Mouse (Mus musculus): ENCODE measurements around the gene Slc24a3. TPM values are rescaled to one million over a fixed set of nuclear protein-coding genes. Genes with fewer than 3 reads are reported as not detected.

Gene Slc24a3
- polyA plus RNA-seq, 1 experiment from 2014 or later: 2.1 TPM

GRCm38 (mm10) chr2:145248185-145248584 lies 80.6 kb downstream of the Slc24a3 start:
- no peak for ATAC-seq (ENCODE audit: insufficient number of reproducible peaks, insufficient read depth, low FRiP score, low TSS enrichment)
- H3K4me2 ChIP-seq (replicated peaks): no peak overlapping the region
- no peaks in the 10 kb centered on the region for H3K27me3 ChIP-seq
- H3K4me3 ChIP-seq: no peak overlapping the region
- H3K4me1 ChIP-seq: no peaks in the 10 kb centered on the region
- H3K27ac ChIP-seq: no peak overlapping the region
- 86% methylated on average over 3 of the region's 3 CpGs for WGBS
- H3K36me3 ChIP-seq: no peaks in the 10 kb centered on the region
- no peaks in the 10 kb centered on the region for H3K9me3 ChIP-seq
- H3K9ac ChIP-seq: no peak overlapping the region

GRCm38 (mm10) chr2:145257332-145257731 lies 89.8 kb downstream of the Slc24a3 start:
- H3K4me2 ChIP-seq (replicated peaks): no peak overlapping the region
- H3K36me3 ChIP-seq: no peaks in the 10 kb centered on the region
- ATAC-seq (ENCODE audit: insufficient number of reproducible peaks, insufficient read depth, low FRiP score, low TSS enrichment): no peak
- H3K9ac ChIP-seq: no peak overlapping the region
- no peaks in the 10 kb centered on the region for H3K27me3 ChIP-seq
- H3K4me3 ChIP-seq: no peak overlapping the region
- WGBS: 79% methylated on average over 3 of the region's 3 CpGs
- H3K9me3 ChIP-seq: no peaks in the 10 kb centered on the region
- no peaks in the 10 kb centered on the region for H3K4me1 ChIP-seq
- no peak overlapping the region for H3K27ac ChIP-seq

GRCm38 (mm10) chr2:145257855-145258254 lies 90.3 kb downstream of the Slc24a3 start:
- Histone ChIP-seq H3K9me3 (no peaks in the 10 kb centered on the region), H3K36me3 (no peaks in the 10 kb centered on the region), H3K4me1 (no peaks in the 10 kb centered on the region), H3K9ac (no peak overlapping the region), H3K4me2 (replicated peaks) (no peak overlapping the region), H3K27ac (no peak overlapping the region), H3K27me3 (no peaks in the 10 kb centered on the region), H3K4me3 (no peak overlapping the region)
- no peak for ATAC-seq (ENCODE audit: insufficient number of reproducible peaks, insufficient read depth, low FRiP score, low TSS enrichment)
- 94% methylated on average over 2 of the region's 2 CpGs for WGBS

DNA sequence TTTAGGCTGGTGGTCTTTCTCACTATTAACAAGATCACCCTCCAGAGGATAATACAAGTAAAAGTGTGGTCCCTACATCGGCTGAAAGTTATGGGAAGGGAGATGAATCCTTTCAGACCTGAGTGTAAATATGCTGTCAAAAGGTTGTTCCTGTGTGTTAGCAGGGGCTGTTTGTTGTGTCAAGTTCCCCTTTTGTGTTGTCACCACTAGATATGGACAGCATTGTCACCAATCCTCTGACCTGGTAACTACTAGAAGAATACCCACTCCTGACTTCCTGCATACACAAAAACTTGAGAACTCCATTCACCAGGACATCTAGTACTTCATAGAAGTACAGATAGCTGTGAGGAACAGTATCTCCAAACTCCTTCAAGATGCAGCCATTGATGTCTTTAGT lies 93.0 kb downstream of the Slc24a3 start:
- Histone ChIP-seq H3K27me3 (no peaks in the 10 kb centered on the region), H3K9ac (no peak overlapping the region), H3K4me1 (no peaks in the 10 kb centered on the region), H3K27ac (no peak overlapping the region), H3K36me3 (no peaks in the 10 kb centered on the region), H3K4me2 (replicated peaks) (no peak overlapping the region), H3K4me3 (no peak overlapping the region), H3K9me3 (no peaks in the 10 kb centered on the region)
- 85% methylated on average over 1 of the region's 1 CpGs for WGBS
- ATAC-seq (ENCODE audit: insufficient number of reproducible peaks, insufficient read depth, low FRiP score, low TSS enrichment): no peak

DNA sequence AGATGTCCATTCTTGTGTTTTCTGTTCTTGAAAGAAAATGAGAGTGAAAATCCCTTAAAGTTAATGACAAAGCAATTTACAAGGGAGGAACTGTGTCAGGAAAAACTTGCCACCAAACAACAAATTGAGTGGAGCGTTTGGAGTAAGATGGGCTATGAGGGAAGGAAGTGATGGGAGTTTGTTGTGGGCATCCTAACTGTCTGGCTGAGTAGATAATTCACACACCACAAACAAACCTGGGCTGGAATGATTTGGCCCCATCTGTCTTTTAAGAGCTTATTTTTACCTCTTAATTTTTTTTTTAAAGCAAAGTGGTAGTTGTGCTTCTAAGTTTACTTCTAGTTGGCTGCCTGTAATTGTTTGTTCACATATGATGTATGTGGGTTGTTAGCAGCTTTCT lies 94.6 kb downstream of the Slc24a3 start:
- no peaks in the 10 kb centered on the region for H3K9me3 ChIP-seq
- no peak overlapping the region for H3K9ac ChIP-seq
- no peaks in the 10 kb centered on the region for H3K4me1 ChIP-seq
- no peak overlapping the region for H3K4me2 ChIP-seq (replicated peaks)
- H3K4me3 ChIP-seq: no peak overlapping the region
- 80% methylated on average over 1 of the region's 1 CpGs for WGBS
- no peaks in the 10 kb centered on the region for H3K27me3 ChIP-seq
- H3K36me3 ChIP-seq: no peaks in the 10 kb centered on the region
- no peak overlapping the region for H3K27ac ChIP-seq
- ATAC-seq (ENCODE audit: insufficient number of reproducible peaks, insufficient read depth, low FRiP score, low TSS enrichment): no peak

DNA sequence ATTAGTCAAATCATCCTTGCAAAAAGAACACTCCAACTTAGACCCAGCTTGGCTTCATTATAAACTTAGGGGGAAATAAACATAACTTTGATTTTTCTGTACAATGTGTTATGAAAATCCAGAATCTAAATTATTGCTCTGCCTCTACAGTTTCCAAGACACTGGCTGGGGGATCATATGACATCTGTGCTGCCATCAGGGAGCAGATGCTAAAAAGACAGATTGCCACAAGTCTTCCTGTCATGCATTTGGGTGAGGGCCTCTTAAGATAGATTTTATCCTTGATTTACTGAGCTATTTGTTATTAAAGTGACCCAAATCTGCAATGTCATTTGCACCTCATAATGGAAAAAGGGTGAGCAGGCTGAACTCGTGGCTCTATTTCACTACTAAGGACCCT lies 99.2 kb downstream of the Slc24a3 start:
- no peak overlapping the region for H3K27ac ChIP-seq
- no peak overlapping the region for H3K9ac ChIP-seq
- no peaks in the 10 kb centered on the region for H3K9me3 ChIP-seq
- H3K4me3 ChIP-seq: no peak overlapping the region
- no peaks in the 10 kb centered on the region for H3K27me3 ChIP-seq
- H3K4me2 ChIP-seq (replicated peaks): no peak overlapping the region
- WGBS: 66% methylated on average over 1 of the region's 1 CpGs
- no peaks in the 10 kb centered on the region for H3K4me1 ChIP-seq
- no peak for ATAC-seq (ENCODE audit: insufficient number of reproducible peaks, insufficient read depth, low FRiP score, low TSS enrichment)
- H3K36me3 ChIP-seq: no peaks in the 10 kb centered on the region

- H3K4me2 ChIP-seq (replicated peaks): no peak overlapping the region
- H3K36me3 ChIP-seq: no peaks in the 10 kb centered on the region
- no peak overlapping the region for H3K27ac ChIP-seq
- no peak overlapping the region for H3K9ac ChIP-seq
- no peak for ATAC-seq (ENCODE audit: insufficient number of reproducible peaks, insufficient read depth, low FRiP score, low TSS enrichment)
- H3K9me3 ChIP-seq: no peaks in the 10 kb centered on the region
- no peaks in the 10 kb centered on the region for H3K27me3 ChIP-seq
- no peak overlapping the region for H3K4me3 ChIP-seq
- H3K4me1 ChIP-seq: no peaks in the 10 kb centered on the region
These were observed 101.4 kb downstream of the Slc24a3 start for GRCm38 (mm10) chr2:145268971-145269370.

DNA sequence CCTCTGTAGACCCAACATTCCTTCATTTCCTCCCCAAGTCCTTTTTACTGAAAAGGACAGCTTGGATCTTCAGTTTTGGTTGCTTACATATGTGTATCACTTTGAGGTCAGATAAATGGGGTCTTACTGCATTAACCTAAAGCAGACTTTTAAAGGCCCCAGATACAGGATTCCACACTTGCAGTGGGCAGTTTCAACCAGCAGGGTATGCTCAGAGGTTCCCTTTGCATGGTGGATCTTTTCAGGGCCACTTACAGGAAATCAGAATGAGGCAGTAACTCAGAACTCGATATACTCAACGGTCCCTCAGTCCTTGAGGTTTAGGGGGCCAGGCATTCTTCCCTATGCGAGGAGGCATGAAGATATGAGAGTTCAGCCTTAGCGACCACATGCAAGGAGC lies 101.9 kb downstream of the Slc24a3 start:
- WGBS: 81% methylated on average over 4 of the region's 4 CpGs
- H3K27me3 ChIP-seq: no peaks in the 10 kb centered on the region
- no peak overlapping the region for H3K4me3 ChIP-seq
- no peaks in the 10 kb centered on the region for H3K4me1 ChIP-seq
- H3K9me3 ChIP-seq: no peaks in the 10 kb centered on the region
- no peak for ATAC-seq (ENCODE audit: insufficient number of reproducible peaks, insufficient read depth, low FRiP score, low TSS enrichment)
- no peak overlapping the region for H3K27ac ChIP-seq
- no peaks in the 10 kb centered on the region for H3K36me3 ChIP-seq
- H3K4me2 ChIP-seq (replicated peaks): no peak overlapping the region
- H3K9ac ChIP-seq: no peak overlapping the region

DNA sequence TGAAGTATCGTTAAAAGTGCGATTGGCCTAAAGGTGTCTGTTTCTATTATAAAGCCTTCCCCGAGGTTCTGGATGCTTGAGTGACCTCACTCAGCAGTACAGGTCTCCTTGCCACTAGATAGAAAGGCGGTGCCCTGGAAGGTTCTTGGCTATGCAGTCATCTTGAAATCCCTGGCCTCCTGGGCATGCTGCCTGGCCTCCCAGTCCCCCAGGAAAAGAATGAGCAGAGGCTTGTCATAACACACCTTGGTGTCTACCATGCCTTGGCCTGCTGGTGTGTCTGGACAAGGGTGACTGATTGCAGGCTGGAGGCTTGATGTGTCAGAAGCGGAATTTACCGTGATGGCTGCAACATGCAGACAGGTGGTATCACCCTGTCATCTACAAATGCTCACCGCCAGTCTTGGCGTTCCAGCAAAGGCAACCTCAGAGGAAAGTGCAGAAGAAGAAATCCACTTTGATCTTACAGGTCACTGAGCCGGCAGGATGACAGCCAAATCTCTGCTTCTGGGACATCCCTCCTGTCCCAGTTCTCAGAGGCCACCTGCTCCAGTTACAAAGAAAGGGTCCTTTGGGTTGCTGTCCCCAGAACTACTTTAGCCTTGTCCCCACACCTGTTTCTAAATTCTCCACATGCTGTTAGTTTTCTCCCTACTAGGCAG lies 106.6 kb downstream of the Slc24a3 start:
- H3K4me1 ChIP-seq: no peaks in the 10 kb centered on the region
- H3K4me3 ChIP-seq: no peak overlapping the region
- no peak for ATAC-seq (ENCODE audit: insufficient number of reproducible peaks, insufficient read depth, low FRiP score, low TSS enrichment)
- H3K9me3 ChIP-seq: no peaks in the 10 kb centered on the region
- no peaks in the 10 kb centered on the region for H3K36me3 ChIP-seq
- no peak overlapping the region for H3K4me2 ChIP-seq (replicated peaks)
- no peaks in the 10 kb centered on the region for H3K27me3 ChIP-seq
- H3K27ac ChIP-seq: no peak overlapping the region
- H3K9ac ChIP-seq: no peak overlapping the region
- 81% methylated on average over 9 of the region's 9 CpGs for WGBS

GRCm38 (mm10) chr2:145279336-145279735 lies 111.8 kb downstream of the Slc24a3 start:
- Histone ChIP-seq H3K9ac (no peak overlapping the region), H3K4me3 (no peak overlapping the region), H3K27me3 (no peaks in the 10 kb centered on the region), H3K27ac (no peak overlapping the region), H3K4me1 (no peaks in the 10 kb centered on the region), H3K36me3 (no peaks in the 10 kb centered on the region), H3K9me3 (no peaks in the 10 kb centered on the region), H3K4me2 (replicated peaks) (no peak overlapping the region)
- no peak for ATAC-seq (ENCODE audit: insufficient number of reproducible peaks, insufficient read depth, low FRiP score, low TSS enrichment)
- 86% methylated on average over 1 of the region's 1 CpGs for WGBS

- Histone ChIP-seq H3K4me1 (no peaks in the 10 kb centered on the region), H3K9ac (no peak overlapping the region), H3K4me3 (no peak overlapping the region), H3K4me2 (replicated peaks) (no peak overlapping the region), H3K36me3 (no peaks in the 10 kb centered on the region), H3K27ac (no peak overlapping the region), H3K27me3 (no peaks in the 10 kb centered on the region), H3K9me3 (no peaks in the 10 kb centered on the region)
- 38% methylated on average over 2 of the region's 2 CpGs for WGBS
- ATAC-seq (ENCODE audit: insufficient number of reproducible peaks, insufficient read depth, low FRiP score, low TSS enrichment): no peak
These were observed 116.2 kb downstream of the Slc24a3 start for GRCm38 (mm10) chr2:145283746-145284145.

GRCm38 (mm10) chr2:145288501-145288900 lies 120.9 kb downstream of the Slc24a3 start:
- no peak overlapping the region for H3K4me2 ChIP-seq (replicated peaks)
- H3K9ac ChIP-seq: no peak overlapping the region
- no peaks in the 10 kb centered on the region for H3K27me3 ChIP-seq
- no peaks in the 10 kb centered on the region for H3K4me1 ChIP-seq
- no peak for ATAC-seq (ENCODE audit: insufficient number of reproducible peaks, insufficient read depth, low FRiP score, low TSS enrichment)
- H3K9me3 ChIP-seq: no peaks in the 10 kb centered on the region
- 51% methylated on average over 1 of the region's 1 CpGs for WGBS
- H3K36me3 ChIP-seq: no peaks in the 10 kb centered on the region
- no peak overlapping the region for H3K4me3 ChIP-seq
- no peak overlapping the region for H3K27ac ChIP-seq

- Histone ChIP-seq H3K9me3 (no peaks in the 10 kb centered on the region), H3K27ac (no peak overlapping the region), H3K27me3 (no peaks in the 10 kb centered on the region), H3K9ac (no peak overlapping the region), H3K4me3 (no peak overlapping the region), H3K4me1 (no peaks in the 10 kb centered on the region), H3K36me3 (no peaks in the 10 kb centered on the region), H3K4me2 (replicated peaks) (no peak overlapping the region)
- no peak for ATAC-seq (ENCODE audit: insufficient number of reproducible peaks, insufficient read depth, low FRiP score, low TSS enrichment)
- WGBS: 24% methylated on average over 2 of the region's 2 CpGs
These were observed 123.9 kb downstream of the Slc24a3 start for GRCm38 (mm10) chr2:145291473-145291872.
